Mouse (Mus musculus): ENCODE results near the gene Gpr87. TPM values are rescaled to one million over a fixed set of nuclear protein-coding genes. Genes with fewer than 3 reads are reported as not detected.
"Not testable (repeated sequence)": the region's sequence is repeated elsewhere in the genome, so short reads cannot be mapped to it uniquely, and the experiment has no call there.

The Gpr87 gene
- polyA plus RNA-seq, 1 experiment from 2014 or later, result 0.15 TPM

DNA sequence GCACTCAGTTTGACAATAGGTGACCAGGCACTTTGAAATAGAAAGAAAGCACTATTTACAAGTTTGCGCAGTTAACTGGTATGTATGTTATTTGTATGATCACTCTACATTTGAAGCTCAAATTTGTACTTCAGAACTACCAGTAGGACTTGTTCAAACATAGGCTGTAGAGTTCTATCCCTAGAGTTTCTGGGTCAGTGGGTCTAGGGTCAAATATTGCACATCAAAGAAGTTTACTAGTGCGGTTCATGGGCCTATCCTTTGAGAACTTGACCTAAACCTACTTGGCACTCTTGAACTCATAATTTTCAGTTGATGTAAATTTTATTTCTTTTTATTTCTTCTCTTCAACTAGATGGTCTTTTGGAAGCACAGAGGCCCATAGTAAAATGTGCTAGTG is 44.3 kb downstream of the Gpr87 start:
- Histone ChIP-seq H3K9me3 (no peaks in the 10 kb centered on the region), H3K9ac (no peak overlapping the region), H3K4me1 (no peaks in the 10 kb centered on the region), H3K4me3 (replicated peaks) (no peak overlapping the region), H3K36me3 (replicated peaks) (no peaks in the 10 kb centered on the region), H3K27me3 (no peaks in the 10 kb centered on the region), H3K27ac (no peak overlapping the region), H3K4me2 (no peak overlapping the region)
- no peak for ATAC-seq (ENCODE audit: low FRiP score)
- 97% methylated on average over 2 of the region's 2 CpGs for WGBS

DNA sequence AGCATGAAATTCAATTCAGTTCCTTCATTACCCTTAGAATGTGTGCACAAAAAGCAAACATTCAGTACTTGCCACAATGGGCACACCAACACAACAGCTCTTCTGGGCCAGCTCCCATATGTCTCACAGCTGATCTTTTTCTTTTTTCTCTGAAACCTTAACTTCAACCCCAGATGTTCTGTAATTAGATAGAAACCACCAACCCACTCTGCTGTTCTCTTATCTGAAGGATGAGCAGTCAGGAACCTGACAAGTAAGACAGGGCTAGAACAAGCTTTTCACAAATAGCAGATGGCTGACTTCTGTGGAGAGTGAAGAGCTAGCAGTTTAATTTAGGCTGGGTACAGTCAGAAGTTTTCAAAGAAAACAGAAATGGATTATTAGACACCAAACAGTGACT is 45.3 kb downstream of the Gpr87 start:
- no peaks in the 10 kb centered on the region for H3K36me3 ChIP-seq (replicated peaks)
- H3K27me3 ChIP-seq, result no peaks in the 10 kb centered on the region
- ATAC-seq (ENCODE audit: low FRiP score), result no peak
- no peaks in the 10 kb centered on the region for H3K4me1 ChIP-seq
- H3K27ac ChIP-seq, result no peak overlapping the region
- no peak overlapping the region for H3K4me3 ChIP-seq (replicated peaks)
- no peaks in the 10 kb centered on the region for H3K9me3 ChIP-seq
- H3K9ac ChIP-seq, result no peak overlapping the region
- no peak overlapping the region for H3K4me2 ChIP-seq

DNA sequence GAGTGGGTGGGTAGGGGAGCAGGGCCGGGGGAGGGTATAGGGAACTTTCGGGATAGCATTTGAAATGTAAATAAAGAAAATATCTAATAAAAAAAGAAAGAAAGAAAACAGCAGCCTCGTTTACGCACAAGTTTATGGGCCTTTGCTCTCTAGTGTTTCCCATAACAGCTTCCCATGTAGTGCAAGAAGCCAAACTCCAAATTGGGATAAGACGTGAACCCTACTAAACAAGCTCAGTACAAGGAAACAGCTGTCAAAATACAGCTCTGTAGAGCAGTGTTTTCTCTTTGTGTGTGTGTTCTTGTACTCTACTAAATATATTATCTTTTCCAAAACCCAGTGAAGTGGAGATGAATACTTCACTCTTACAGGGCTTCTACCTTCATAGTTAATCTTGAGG is 49.7 kb downstream of the Gpr87 start:
- Histone ChIP-seq H3K4me3 (replicated peaks) (no peak overlapping the region), H3K9me3 (no peaks in the 10 kb centered on the region), H3K27ac (no peak overlapping the region), H3K27me3 (no peaks in the 10 kb centered on the region), H3K36me3 (replicated peaks) (no peaks in the 10 kb centered on the region), H3K4me1 (no peaks in the 10 kb centered on the region), H3K4me2 (no peak overlapping the region), H3K9ac (no peak overlapping the region)
- 71% methylated on average over 5 of the region's 5 CpGs for WGBS
- no peak for ATAC-seq (ENCODE audit: low FRiP score)

DNA sequence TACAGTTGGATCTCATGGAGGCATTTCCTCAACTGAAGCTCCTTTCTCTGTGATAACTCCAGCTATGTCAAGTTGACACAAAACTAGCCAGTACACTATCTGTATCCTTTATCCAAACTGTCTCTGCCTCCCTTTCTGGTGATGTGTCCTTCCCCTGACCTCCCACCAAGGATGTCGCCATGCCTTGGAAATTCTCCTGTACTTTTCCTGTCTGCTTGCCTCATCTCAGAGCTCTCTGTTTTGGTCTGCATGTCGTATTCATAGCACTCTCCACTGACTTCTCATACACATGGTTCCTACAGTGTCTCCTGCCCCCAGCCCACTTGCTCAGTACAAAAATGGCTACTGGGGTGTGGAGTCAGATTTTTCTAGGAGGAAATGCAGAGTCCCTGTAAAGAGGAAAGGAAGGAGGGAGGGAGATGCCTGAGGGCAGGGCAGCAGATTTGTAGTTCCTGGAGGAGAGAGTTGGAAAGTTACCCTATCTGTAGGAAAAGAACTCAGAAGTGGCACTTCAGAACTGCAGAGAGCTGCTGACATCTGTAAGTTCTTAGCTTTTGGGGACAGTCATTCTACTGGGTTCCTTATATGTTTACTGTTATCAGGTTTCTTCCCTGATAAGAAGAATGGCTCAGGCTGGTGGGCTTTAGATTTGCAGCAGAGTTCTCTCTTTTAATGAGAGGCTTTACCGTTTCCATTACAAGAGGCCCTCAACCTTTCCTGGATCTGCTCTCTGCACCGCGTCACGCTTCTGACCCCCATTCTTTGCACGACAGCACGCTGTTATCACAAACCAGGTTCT is 53.2 kb downstream of the Gpr87 start:
- H3K27me3 ChIP-seq, result no peaks in the 10 kb centered on the region
- H3K9me3 ChIP-seq, result no peaks in the 10 kb centered on the region
- H3K4me1 ChIP-seq, result no peaks in the 10 kb centered on the region
- no peak overlapping the region for H3K4me2 ChIP-seq
- WGBS, result 79% methylated on average over 8 of the region's 8 CpGs
- H3K4me3 ChIP-seq (replicated peaks), result no peak overlapping the region
- no peak overlapping the region for H3K27ac ChIP-seq
- no peak for ATAC-seq (ENCODE audit: low FRiP score)
- no peak overlapping the region for H3K9ac ChIP-seq
- no peaks in the 10 kb centered on the region for H3K36me3 ChIP-seq (replicated peaks)

DNA sequence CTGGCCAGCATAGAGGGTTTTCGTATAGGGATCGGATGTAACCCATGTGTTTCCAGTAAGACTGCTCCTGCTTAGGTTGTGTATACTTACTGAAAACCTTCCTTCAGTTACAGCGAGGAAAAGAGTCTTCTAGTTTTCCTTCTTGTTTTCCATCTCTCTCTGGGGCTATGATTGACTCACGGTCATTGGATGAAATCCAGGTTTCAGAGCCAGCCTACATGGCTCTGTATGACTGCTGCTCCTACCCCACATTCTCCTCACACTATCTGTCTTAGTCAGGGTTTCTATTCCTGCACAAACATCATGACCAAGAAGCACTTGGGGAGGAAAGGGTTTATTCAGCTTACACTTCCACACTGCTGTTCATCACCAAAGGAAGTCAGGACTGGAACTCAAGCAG is 54.0 kb downstream of the Gpr87 start:
- not testable (repeated sequence) for H3K27me3 ChIP-seq; H3K27ac ChIP-seq; H3K9me3 ChIP-seq; H3K4me1 ChIP-seq; ATAC-seq (ENCODE audit: low FRiP score); H3K4me3 ChIP-seq (replicated peaks); H3K4me2 ChIP-seq; H3K36me3 ChIP-seq (replicated peaks); H3K9ac ChIP-seq
- 90% methylated on average over 4 of the region's 4 CpGs for WGBS

DNA sequence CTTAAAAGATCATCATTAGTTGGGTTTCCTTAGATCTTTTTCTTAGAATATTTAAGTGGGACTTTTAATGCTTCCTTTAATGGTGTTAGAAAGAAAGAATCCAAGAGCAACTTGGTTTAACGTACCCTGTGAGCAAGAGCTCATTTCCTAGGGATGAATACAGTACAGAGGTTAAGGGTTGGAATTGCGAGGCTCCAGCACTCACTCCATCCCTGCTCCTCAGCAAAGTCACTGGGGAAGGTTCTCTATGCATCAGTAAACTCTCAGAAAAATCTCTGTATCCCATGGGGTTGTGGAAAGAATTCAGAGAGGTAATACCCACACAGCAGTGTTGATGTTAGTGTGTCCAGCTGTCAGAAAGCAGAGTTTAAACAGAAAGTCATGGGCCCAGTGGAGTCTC is 54.8 kb downstream of the Gpr87 start:
- no peak overlapping the region for H3K4me3 ChIP-seq (replicated peaks)
- ATAC-seq (ENCODE audit: low FRiP score), result no peak
- no peak overlapping the region for H3K4me2 ChIP-seq
- no peaks in the 10 kb centered on the region for H3K36me3 ChIP-seq (replicated peaks)
- H3K4me1 ChIP-seq, result no peaks in the 10 kb centered on the region
- H3K27ac ChIP-seq, result no peak overlapping the region
- 89% methylated on average over 2 of the region's 2 CpGs for WGBS
- H3K27me3 ChIP-seq, result no peaks in the 10 kb centered on the region
- H3K9ac ChIP-seq, result no peak overlapping the region
- no peaks in the 10 kb centered on the region for H3K9me3 ChIP-seq

DNA sequence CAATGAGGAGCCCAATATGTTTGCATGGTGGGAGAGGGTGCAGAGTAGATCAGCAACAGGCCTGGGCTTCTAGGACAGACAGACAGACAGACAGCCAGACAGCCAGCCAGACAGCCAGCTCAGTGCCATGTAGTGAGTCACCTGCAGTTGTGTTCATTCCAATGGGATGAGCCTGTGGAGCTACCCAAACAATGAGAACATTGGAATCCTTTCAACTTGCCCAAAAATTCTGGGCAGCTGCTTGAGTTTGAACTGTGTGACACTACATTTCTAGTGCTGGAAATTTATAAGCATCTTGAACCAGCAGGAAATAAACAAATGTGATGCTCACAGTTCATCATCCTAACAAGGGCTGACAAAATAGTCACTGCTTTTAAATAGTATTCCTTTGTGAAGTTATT is 55.3 kb downstream of the Gpr87 start:
- H3K4me2 ChIP-seq, result no peak overlapping the region
- no peaks in the 10 kb centered on the region for H3K4me1 ChIP-seq
- no peaks in the 10 kb centered on the region for H3K27me3 ChIP-seq
- no peak overlapping the region for H3K9ac ChIP-seq
- H3K4me3 ChIP-seq (replicated peaks), result no peak overlapping the region
- H3K9me3 ChIP-seq, result no peaks in the 10 kb centered on the region
- H3K36me3 ChIP-seq (replicated peaks), result no peaks in the 10 kb centered on the region
- H3K27ac ChIP-seq, result no peak overlapping the region
- ATAC-seq (ENCODE audit: low FRiP score), result no peak; the same call in 1 of the 2 replicates

DNA sequence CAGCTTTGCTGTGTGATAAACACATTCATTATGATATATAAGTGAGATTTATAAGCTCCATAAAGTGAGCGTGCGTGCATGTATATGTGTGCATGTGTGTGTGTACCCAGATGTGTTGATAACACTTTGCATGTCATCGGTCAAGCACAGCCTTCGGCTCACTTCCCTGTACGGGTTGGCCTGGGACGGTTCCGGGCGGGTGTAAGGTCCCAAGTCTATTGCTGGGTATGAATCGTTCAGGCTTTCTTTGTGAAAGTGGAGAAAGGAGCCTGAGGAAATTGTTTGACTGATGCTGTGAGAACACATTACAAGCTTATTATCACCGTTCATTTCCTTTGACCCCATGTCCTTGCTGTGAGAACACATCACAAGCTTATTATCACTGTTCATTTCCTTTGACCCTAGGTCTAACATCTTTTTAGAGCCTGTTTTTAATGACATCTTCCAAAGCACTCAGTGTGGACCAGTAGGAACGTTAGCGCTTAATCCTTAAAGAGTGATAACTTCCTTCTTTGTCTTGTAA is 55.9 kb downstream of the Gpr87 start:
- WGBS, result 65% methylated on average over 12 of the region's 12 CpGs
- Histone ChIP-seq H3K27ac (no peak overlapping the region), H3K4me1 (no peaks in the 10 kb centered on the region), H3K9me3 (no peaks in the 10 kb centered on the region), H3K9ac (no peak overlapping the region), H3K4me2 (no peak overlapping the region), H3K27me3 (no peaks in the 10 kb centered on the region), H3K36me3 (replicated peaks) (no peaks in the 10 kb centered on the region), H3K4me3 (replicated peaks) (no peak overlapping the region)
- ATAC-seq (ENCODE audit: low FRiP score), result peak; percentile 30; the same call in 1 of the 2 replicates

DNA sequence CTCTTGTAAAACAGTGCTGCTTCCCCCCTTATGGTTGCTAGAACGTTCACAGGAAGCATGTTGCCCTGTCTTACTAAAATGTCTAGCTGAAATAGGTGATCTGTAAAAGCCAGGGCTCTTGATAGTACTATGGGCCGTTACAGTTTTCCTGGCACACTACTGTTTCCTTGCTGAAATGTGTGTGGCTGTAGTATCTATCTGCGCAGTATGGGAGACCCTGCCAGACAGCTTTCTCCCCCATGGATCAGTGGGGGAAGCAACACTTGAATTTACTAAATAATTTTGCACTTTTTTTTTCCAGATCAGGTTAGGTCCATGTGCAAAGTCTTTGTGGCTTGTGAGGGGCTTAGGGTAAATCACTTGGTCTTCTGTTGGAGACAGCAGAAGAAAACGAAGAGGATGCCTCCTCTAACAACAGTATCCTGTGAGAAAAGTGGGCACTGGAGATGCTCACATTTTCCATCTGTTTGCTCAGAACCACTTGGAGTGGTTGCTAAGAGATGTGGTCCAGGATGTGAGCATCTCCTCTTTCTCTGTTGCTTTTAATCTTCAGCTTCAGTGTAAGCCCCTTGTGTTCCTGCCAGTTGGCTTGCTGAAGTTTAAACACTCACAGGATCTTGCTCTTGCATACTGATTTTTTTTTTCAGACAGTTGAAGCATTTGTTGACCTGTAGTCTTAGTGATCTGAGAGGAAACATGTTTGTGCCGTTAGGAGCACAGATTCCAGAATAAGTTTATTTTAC is 58.8 kb downstream of the Gpr87 start:
- Histone ChIP-seq H3K27ac (no peak overlapping the region), H3K36me3 (replicated peaks) (no peaks in the 10 kb centered on the region), H3K27me3 (no peaks in the 10 kb centered on the region), H3K4me3 (replicated peaks) (no peak overlapping the region), H3K4me1 (no peaks in the 10 kb centered on the region), H3K9me3 (no peaks in the 10 kb centered on the region), H3K9ac (no peak overlapping the region), H3K4me2 (no peak overlapping the region)
- no peak for ATAC-seq (ENCODE audit: low FRiP score)
- WGBS, result 78% methylated on average over 5 of the region's 5 CpGs

DNA sequence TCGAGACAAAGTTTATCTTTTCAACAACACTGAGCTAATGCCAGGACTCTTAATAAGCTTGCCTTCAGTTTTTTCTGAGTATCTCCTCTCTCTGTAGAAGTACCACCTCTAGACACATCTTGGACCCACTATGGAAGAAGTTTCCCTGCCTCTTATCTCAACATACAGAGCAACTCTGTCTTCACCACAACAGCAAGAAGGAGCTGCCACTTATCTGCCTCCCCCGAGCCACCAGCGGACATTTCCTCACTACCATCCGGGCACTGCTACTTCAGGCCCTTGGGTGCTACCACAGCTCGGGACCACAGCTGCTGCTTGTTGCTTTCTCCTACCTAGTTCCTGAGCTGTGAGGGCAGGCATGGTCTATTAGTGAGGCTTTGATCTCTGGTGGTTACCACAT is 61.7 kb downstream of the Gpr87 start:
- WGBS, result 93% methylated on average over 5 of the region's 5 CpGs
- Histone ChIP-seq H3K4me3 (replicated peaks) (no peak overlapping the region), H3K4me2 (no peak overlapping the region), H3K9me3 (no peaks in the 10 kb centered on the region), H3K27me3 (no peaks in the 10 kb centered on the region), H3K4me1 (no peaks in the 10 kb centered on the region), H3K36me3 (replicated peaks) (no peaks in the 10 kb centered on the region), H3K27ac (no peak overlapping the region), H3K9ac (no peak overlapping the region)
- no peak for ATAC-seq (ENCODE audit: low FRiP score)

DNA sequence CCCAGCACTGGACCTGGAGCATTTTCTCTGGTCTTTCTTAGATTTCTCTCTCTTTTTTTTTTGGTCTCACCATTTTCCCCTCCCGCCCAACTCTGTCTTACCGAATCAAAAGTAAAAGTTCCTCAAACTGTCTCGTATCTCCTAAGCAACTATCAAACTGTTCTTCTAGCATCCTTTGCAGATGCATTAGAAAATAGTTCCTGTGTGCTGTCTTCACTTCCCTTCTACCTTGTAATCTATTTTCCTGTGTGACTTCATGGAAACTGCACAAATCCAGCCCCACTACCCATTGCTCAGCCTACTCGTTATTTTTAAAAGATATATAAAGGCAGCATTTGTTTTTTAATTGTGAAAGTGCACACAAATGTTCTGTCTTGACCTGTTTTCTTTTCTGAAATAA is 62.9 kb downstream of the Gpr87 start:
- ATAC-seq (ENCODE audit: low FRiP score), result no peak
- 86% methylated on average over 4 of the region's 4 CpGs for WGBS
- Histone ChIP-seq H3K9ac (no peak overlapping the region), H3K36me3 (replicated peaks) (no peaks in the 10 kb centered on the region), H3K4me2 (no peak overlapping the region), H3K4me3 (replicated peaks) (no peak overlapping the region), H3K27me3 (no peaks in the 10 kb centered on the region), H3K27ac (no peak overlapping the region), H3K9me3 (no peaks in the 10 kb centered on the region), H3K4me1 (no peaks in the 10 kb centered on the region)

DNA sequence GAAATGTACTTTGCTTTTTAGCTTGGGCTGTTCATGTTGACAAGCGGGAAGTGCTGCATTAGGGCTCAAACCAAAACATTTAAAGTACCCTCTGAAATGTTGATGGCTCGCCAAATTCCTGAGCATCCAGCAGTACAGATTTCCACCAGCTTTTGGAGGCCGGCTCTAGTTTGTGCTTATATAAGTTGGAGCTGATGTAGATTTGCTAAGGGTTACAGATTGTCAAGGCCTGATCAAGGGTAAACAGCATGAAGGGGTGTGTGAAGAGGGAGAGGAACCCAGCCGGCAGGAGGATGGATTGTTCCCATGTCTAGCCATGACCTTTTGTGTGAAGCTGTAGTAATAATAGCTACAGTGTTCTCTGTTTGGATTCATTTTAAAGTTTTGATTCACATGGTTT is 63.8 kb downstream of the Gpr87 start:
- Histone ChIP-seq H3K4me2 (no peak overlapping the region), H3K4me1 (no peaks in the 10 kb centered on the region), H3K27me3 (no peaks in the 10 kb centered on the region), H3K36me3 (replicated peaks) (no peaks in the 10 kb centered on the region), H3K9me3 (no peaks in the 10 kb centered on the region), H3K4me3 (replicated peaks) (no peak overlapping the region), H3K9ac (no peak overlapping the region), H3K27ac (no peak overlapping the region)
- 83% methylated on average over 4 of the region's 4 CpGs for WGBS
- ATAC-seq (ENCODE audit: low FRiP score), result no peak

DNA sequence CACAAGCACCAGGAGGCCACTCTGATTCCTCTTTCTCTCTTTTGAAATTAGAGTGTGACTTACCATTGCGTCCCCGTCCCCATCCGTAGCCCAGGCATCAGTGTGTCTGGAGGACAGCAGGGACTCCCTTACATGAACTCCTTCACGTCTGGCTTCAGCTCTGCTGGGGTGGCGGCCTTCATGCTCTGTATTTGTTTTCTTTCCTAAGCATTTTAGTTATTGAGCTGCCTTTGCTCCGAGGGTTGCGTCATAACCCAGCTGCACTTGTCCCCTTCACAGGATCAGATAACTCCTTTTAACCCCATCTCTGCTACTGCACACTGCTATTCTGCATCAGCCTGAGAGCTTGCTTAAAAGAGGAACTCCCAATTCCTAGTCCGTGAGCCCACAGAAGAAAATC is 64.5 kb downstream of the Gpr87 start:
- ATAC-seq (ENCODE audit: low FRiP score), result no peak
- no peak overlapping the region for H3K9ac ChIP-seq
- whole genome bisulfite sequencing, result 79% methylated on average over 8 of the region's 8 CpGs
- H3K4me1 ChIP-seq, result no peaks in the 10 kb centered on the region
- H3K9me3 ChIP-seq, result no peaks in the 10 kb centered on the region
- H3K27ac ChIP-seq, result no peak overlapping the region
- no peaks in the 10 kb centered on the region for H3K36me3 ChIP-seq (replicated peaks)
- no peak overlapping the region for H3K4me2 ChIP-seq
- no peak overlapping the region for H3K4me3 ChIP-seq (replicated peaks)
- H3K27me3 ChIP-seq, result no peaks in the 10 kb centered on the region
